Mouse (Mus musculus) CH12F3 (cell line): ENCODE results near the gene Dcxr.
"Not testable (repeated sequence)": the region's sequence is repeated elsewhere in the genome, so short reads cannot be mapped to it uniquely, and the experiment has no call there.

Experiments used
- in situ Hi-C: fragments of 300-500 bp; cut with MboI; formaldehyde crosslinking; loops from 2 replicates; pipeline ENCODE4 v1.14.3; 2020; ENCODE audit warnings: low sequenced_read_pairs

Dcxr gene

DNA sequence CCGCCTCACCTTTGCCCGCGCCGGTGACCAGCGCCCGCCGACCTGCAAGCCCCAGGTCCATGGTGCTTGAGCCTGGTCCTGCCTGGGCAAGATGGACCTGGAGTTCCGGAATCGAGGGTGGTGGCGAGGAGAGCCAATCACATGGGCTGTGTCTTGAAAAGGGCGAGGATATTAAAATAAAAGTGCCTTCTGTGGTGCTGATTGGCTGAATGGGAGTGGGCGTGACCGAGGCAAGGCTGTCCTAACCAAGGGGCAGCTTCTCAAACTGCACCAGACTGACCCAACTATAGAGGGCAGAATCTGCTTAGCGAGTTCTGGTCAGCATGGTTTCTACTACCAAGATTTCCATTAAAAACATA is at the start of gene Dcxr:
Gene Dcxr, minus strand, starts transcription at position 113 of the 359 bp plus-strand sequence.
- in situ Hi-C loops = no loop called here

DNA sequence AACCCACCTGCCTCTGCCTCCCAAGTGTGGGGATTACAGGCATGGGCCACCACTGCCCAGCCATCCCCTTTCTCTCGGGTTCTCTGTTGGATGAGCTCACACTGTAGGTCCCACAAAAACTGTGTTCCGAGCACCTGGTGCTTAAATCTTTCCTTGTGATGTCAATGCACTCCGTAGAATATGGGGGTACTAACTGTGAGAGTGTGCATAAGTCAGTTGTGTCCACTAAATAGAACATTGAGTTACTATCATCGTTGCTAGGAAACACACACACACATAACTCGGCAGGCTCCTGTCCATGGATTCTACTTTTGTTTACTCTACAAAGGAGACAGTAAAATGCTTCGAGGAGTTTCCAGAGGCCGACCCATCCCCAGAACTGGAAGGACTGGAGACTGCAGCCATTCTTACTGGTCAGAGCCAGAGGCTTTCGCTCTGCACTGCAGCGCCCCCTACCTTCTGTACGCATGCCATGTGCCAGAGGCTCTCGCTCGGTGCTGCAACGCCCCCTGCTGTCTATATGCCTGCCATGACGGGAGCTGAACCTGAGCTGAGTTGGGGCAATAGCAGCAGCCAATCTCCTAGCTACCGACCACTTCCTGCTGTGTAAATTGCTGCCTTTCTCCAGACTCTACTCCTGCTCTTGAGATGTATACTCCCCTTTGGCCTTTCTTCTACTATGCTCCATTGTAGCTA is 48.8 kb upstream of the Dcxr start:
- in situ Hi-C loops = no loop called here

GRCm38 (mm10) chr11:120773463-120774190 is 46.5 kb upstream of the Dcxr start:
- in situ Hi-C loops = no loop called here

GRCm38 (mm10) chr11:120772749-120773148 is 45.7 kb upstream of the Dcxr start:
- in situ Hi-C loops = no loop called here

GRCm38 (mm10) chr11:120768206-120768605 is 41.1 kb upstream of the Dcxr start:
- in situ Hi-C loops = no loop called here

DNA sequence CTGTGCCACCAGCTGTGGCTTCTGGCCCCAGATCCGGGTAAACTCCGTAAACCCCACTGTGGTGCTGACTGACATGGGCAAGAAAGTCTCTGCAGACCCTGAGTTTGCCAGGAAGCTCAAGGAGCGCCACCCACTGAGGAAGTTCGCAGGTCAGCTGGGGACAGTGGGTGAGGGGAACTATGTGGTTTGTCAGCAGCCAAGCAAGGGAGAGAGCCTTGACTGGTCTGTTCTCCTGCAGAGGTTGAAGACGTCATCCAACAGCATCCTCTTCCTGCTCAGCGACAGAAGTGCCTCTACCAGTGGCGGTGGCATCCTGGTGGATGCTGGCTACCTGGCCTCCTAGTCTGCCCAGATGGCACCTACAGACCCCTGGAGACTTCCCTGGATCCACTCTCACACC is 39.9 kb upstream of the Dcxr start:
- in situ Hi-C loops = not testable (repeated sequence)

DNA sequence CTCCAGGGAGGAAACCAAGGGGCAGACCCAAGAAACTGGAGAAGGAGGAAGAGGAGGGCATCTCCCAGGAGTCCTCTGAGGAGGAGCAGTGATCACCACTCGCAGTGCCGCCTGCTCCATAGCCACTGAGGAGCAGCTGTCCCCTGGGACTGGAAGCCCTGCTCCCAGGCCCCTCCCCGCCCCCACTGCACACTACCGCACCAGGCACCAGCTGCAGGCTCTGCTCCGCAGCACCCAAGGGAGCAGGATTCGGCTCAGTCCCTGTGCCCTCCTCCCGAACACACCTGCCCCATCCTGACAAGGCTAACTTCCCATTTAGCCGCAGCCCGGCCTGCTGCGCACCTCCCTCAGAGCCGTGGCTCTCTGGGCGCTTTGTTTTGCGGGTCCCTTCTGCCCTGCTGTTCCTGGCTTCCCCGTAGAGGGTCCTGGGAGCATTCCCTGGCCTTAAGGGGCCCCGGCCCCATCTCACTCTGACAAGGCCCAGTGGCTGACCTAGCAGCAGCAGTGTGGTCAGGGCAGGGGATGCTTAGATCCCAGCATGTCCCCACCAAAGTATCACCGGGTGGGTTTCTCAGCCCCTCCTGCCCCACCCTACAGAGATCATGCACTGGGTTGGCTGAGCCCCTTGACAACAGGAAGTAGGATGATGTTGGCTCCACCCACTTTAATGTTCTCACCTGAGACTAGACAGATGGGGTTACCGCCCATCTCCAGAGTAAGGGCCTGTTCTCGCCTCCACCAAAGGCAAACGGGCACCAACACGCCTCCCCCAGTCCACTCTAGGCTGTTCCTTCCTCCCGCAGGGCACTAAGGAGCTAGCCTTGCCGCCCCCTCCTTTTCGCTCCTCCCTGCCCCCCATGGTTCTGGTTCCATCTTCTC is 36.3 kb upstream of the Dcxr start:
- in situ Hi-C loops = not testable (repeated sequence)

GRCm38 (mm10) chr11:120762672-120763041 is 35.6 kb upstream of the Dcxr start, which contains the start of gene Hmga1b:
Hmga1b (plus strand) TSS chr11:120762794.
- in situ Hi-C loops = not testable (repeated sequence)

- in situ Hi-C loops = no loop called here
Measured at GRCm38 (mm10) chr11:120761811-120762671, 35.0 kb upstream of the Dcxr start.

DNA sequence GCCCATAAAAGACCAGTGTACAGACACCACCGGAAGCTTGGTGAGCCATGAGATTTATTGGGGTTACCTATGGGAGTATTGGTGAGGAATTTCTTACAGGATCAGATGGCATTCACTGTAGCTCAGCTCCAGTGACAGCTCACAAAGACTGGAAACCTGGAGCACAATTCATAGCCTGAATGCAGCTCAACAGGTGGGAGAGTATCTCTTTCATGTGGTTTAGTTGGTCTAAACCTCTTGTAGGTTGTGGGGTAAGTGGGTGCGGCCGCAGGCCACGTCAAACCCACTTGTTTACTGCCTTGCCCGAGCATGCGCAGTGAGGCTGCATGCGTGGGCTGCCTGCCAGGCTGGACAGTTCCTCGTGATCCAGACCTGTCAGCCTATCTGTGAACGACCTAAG is 33.2 kb upstream of the Dcxr start:
- in situ Hi-C loops = no loop called here

DNA sequence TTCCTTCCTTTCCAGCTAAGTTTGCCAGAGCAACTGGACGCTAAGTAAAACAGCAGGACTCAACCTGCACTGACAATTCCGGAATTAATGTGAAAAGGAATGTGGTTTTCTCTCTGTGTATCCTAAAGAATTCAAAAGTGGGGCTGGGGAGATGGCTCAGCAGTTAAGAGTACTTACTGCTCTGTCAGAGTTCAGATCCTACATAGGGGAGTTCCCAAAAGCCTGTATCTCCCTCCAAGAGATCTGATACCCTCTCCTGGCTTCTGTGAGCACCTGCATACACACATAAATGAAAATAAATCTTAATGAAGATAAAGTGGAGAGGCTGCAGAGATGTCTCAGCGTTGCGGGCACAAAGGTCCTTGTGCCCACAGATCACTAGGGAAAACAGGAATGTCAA is 24.5 kb upstream of the Dcxr start:
- in situ Hi-C loops = no loop called here

DNA sequence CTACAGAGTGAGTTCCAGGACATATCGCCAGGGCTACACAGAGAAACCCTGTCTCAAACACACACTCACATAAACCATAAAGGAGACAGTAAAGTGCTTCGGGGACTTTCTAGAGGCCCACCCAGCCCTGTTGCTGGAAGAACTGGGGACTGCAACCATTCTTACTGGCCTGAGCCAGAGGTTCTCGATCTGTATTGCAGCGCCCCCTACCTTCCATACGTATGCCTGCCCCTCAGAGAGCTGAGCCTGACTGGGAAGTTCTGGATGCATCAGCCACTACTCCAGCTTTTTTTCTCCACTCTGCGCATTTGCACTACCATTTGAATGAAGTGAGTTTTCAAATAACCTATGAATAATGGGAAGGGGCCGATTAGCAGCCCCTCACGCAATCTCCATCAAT is 22.3 kb upstream of the Dcxr start:
- in situ Hi-C loops = no loop called here

- in situ Hi-C loops = no loop called here
Measured at GRCm38 (mm10) chr11:120747974-120748373, 20.9 kb upstream of the Dcxr start.

GRCm38 (mm10) chr11:120744121-120744701 is 17.1 kb upstream of the Dcxr start:
- in situ Hi-C loops = no loop called here

GRCm38 (mm10) chr11:120740981-120741380 is 13.9 kb upstream of the Dcxr start:
- in situ Hi-C loops = no loop called here

GRCm38 (mm10) chr11:120736424-120736823 is 9.3 kb upstream of the Dcxr start:
- in situ Hi-C loops = no loop called here

DNA sequence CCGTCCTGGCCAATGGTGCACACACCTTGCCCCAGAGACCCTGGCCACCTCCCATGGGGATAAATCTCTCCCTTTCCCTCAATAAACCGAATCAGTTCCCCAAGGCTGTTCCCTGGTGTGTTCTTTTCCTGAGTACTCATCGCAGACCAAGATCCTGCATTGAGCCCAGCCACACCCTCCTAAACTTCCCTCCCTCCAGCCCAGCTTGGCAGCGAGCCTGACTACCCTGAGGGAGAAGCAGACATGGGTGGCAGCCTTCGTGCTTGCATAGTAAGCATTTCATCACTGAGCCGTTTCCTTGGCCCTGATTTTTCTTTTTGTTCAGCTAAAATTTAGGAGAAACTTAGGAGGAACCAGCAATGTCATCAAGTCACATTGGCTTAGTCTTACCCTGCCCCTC is 6.4 kb upstream of the Dcxr start:
- in situ Hi-C loops = no loop called here

DNA sequence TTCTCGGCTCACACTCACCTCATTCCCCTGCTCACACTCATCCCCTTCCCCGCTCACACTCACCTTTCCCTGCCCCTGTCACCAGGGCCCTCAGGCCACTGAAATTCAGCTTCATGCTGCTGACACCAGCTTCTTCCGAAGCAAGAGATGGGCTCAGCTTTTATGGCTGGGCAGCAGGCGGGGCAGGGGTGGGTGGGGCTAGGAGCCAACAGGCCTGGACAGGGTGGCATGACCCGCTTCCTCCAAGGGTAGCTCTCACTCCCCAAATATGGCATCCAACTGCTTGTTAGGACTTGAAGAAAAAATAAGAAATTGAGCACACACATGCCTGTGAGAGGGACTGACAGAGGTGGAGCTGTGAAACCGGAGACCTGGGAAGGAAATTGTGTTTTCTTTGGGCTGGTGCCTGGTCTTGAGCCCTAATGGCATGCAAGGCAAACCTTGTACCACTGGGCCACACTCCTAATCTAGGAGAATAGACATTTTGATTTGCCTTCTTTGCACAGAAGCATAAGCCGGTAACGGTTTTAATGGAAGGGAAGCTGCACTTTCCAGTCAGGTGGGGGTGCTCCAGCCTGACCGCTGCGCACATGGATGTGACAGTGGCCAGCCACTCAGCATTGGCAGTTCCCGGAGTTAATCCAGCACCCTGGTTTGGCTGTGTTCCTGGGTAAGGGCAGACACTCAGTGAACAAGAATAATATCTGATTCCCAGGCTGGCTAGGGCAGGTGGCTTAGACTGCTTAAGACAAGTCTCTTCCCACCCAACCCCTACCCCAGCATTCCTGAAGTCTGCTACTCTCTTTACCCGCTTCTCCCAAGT is 5.0 kb upstream of the Dcxr start, which contains the start of gene Cbr2:
Gene Cbr2, minus strand, starts transcription at position 257 of the 823 bp plus-strand sequence.
- in situ Hi-C loops = no loop called here

DNA sequence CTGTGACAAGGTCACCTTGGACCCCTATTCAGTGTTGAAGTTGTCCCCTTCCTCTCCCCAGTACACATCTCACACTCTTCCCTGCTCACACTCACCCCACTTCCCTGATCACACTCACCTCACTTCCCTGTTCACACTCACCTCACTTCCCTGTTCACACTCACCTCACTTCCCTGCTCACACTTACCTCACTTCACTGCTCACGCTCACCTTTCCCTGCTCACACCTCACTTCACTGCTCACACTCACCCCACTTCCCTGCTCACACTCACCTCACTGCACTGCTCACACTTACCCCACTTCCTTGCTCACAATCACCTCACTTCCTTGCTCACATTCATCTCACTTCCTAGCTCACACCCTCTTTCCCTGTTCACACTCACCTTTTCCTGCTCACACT is 4.3 kb upstream of the Dcxr start:
- in situ Hi-C loops = no loop called here
